Mouse (Mus musculus) heart, postnatal 25 days (tissue): ENCODE data around the gene Hemk1. TPM values are rescaled to one million over a fixed set of nuclear protein-coding genes. Genes with fewer than 3 reads are reported as not detected.

Experiments used
- DNase-seq: peaks from one replicate; pipeline ENCODE4 v3.0.0; 2022; ENCODE audit warnings: low spot score
- intact Hi-C: fragments of 180-260 bp; cut with DNase I; formaldehyde crosslinking; loops from one replicate; pipeline ENCODE4 v1.15.1; 2025
- total RNA-seq, 2 experiments: library from RNA; stranded (reverse); gene quantifications; 2 replicates each; pipeline ENCODE4 v1.2.3; 2021

Gene Hemk1
- total RNA-seq, 2 experiments from 2014 or later, result 23.0 to 26.9 TPM

- DNase-seq, result no peak
- intact Hi-C loops, result no loop called here
Measured at GRCm38 (mm10) chr9:107346081-107346480, 7.9 kb upstream of the Hemk1 start.

- DNase-seq, result no peak
- intact Hi-C loops, result no loop called here
Measured at GRCm38 (mm10) chr9:107344027-107344426, 5.9 kb upstream of the Hemk1 start.

- intact Hi-C loops, result no loop called here
- no peak for DNase-seq
Measured at GRCm38 (mm10) chr9:107343146-107343943, 5.2 kb upstream of the Hemk1 start.

GRCm38 (mm10) chr9:107342201-107342709 is 4.1 kb upstream of the Hemk1 start:
- intact Hi-C loops, result no loop called here

GRCm38 (mm10) chr9:107340911-107341645 is 2.9 kb upstream of the Hemk1 start:
- intact Hi-C loops, result no loop called here
- DNase-seq, result no peak

More at GRCm38 (mm10) chr9:107342201-107342709, 4.1 kb upstream of the Hemk1 start:
- no peak for DNase-seq

- intact Hi-C loops, result no loop called here
Measured at GRCm38 (mm10) chr9:107340267-107340859, 2.2 kb upstream of the Hemk1 start, which contains the start of gene 6430571L13Rik. Gene 6430571L13Rik, plus strand, starts transcription at chr9:107340602.

GRCm38 (mm10) chr9:107336386-107336785 is 1.8 kb downstream of the Hemk1 start:
- no peak for DNase-seq
- intact Hi-C loops, result loop anchor here (1.0 to 5.0 kb wide), 3 partner anchors 42 to 649 kb away; partner anchors contain the start of genes Manf and Tex264

More at GRCm38 (mm10) chr9:107340267-107340859, 2.2 kb upstream of the Hemk1 start, which contains the start of gene 6430571L13Rik:
- peak; percentile 85 for DNase-seq

- intact Hi-C loops, result loop anchor here (1.0 to 5.0 kb wide), 3 partner anchors 42 to 649 kb away; partner anchors contain the start of genes Manf and Tex264
Measured at GRCm38 (mm10) chr9:107335909-107336308, 2.2 kb downstream of the Hemk1 start.

GRCm38 (mm10) chr9:107335046-107335445 is 3.1 kb downstream of the Hemk1 start:
- intact Hi-C loops, result loop anchor here (5.0 kb wide), 2 partner anchors 443 to 648 kb away; partner anchors contain the start of genes Manf and Tex264
- no peak for DNase-seq

More at GRCm38 (mm10) chr9:107335909-107336308, 2.2 kb downstream of the Hemk1 start:
- no peak for DNase-seq

GRCm38 (mm10) chr9:107334356-107334755 is 3.8 kb downstream of the Hemk1 start:
- intact Hi-C loops, result loop anchor here (5.0 kb wide), 1 partner anchor 87 kb away; no protein-coding TSS in a partner anchor
- no peak for DNase-seq

- intact Hi-C loops, result loop anchor here (5.0 kb wide), 1 partner anchor 86 kb away; no protein-coding TSS in a partner anchor
- DNase-seq, result no peak
Measured at GRCm38 (mm10) chr9:107333686-107334085, 4.5 kb downstream of the Hemk1 start.

GRCm38 (mm10) chr9:107330791-107331190 is 7.4 kb downstream of the Hemk1 start:
- no peak for DNase-seq
- intact Hi-C loops, result loop anchor here (5.0 kb wide), 1 partner anchor 83 kb away; no protein-coding TSS in a partner anchor

GRCm38 (mm10) chr9:107327879-107328620 is 10.1 kb downstream of the Hemk1 start:
- intact Hi-C loops, result no loop called here
- no peak for DNase-seq

GRCm38 (mm10) chr9:107325904-107326303 is 12.2 kb downstream of the Hemk1 start:
- DNase-seq, result no peak
- intact Hi-C loops, result loop anchor here (2.0 kb wide), 1 partner anchor 23 kb away; no protein-coding TSS in a partner anchor

GRCm38 (mm10) chr9:107324799-107325561 is 13.2 kb downstream of the Hemk1 start:
- DNase-seq, result no peak
- intact Hi-C loops, result loop anchor here (2.0 kb wide), 1 partner anchor 22 kb away; no protein-coding TSS in a partner anchor

GRCm38 (mm10) chr9:107323558-107323957 is 14.6 kb downstream of the Hemk1 start:
- DNase-seq, result peak; percentile 79
- intact Hi-C loops, result no loop called here

GRCm38 (mm10) chr9:107322461-107323050 is 15.6 kb downstream of the Hemk1 start:
- DNase-seq, result no peak
- intact Hi-C loops, result no loop called here

GRCm38 (mm10) chr9:107315791-107316190 is 22.4 kb downstream of the Hemk1 start:
- intact Hi-C loops, result no loop called here
- DNase-seq, result no peak
